Mouse (Mus musculus) adrenal gland, postnatal 36 days (tissue): ENCODE results near the gene Mrps36. TPM values are rescaled to one million over a fixed set of nuclear protein-coding genes. Genes with fewer than 3 reads are reported as not detected.
"Not testable (repeated sequence)": the region's sequence is repeated elsewhere in the genome, so short reads cannot be mapped to it uniquely, and the experiment has no call there.

ENCODE experiments used
- DNase-seq, 2 experiments: peaks; one replicate each; pipeline ENCODE4 v3.0.0; 2021; ENCODE audit warnings: mixed read lengths in 1 of 2
- total RNA-seq, 2 experiments: library from RNA; stranded (reverse); gene quantifications; 2 replicates each; pipeline ENCODE4 v1.2.3; 2021

Gene Mrps36
- total RNA-seq, 2 experiments from 2014 or later = 116 to 122 TPM

DNA sequence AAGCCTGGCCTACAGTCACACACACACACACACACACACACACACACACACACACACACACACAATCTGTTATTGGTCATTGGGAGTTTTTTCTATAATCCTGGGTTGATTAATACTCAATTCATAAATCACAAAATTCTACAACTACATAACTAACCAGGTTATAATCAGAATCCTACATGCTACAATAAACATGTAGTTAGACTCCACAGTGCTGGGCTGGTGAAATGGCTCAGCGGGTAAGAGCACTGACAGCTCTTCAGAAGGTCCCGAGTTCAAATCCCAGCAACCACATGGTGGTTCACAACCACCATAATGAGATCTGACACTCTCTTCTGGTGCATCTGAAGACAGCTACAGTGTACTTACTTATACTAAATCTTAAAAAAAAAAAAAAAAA, 11.7 kb downstream of the Mrps36 start:
- no peak for DNase-seq

DNA sequence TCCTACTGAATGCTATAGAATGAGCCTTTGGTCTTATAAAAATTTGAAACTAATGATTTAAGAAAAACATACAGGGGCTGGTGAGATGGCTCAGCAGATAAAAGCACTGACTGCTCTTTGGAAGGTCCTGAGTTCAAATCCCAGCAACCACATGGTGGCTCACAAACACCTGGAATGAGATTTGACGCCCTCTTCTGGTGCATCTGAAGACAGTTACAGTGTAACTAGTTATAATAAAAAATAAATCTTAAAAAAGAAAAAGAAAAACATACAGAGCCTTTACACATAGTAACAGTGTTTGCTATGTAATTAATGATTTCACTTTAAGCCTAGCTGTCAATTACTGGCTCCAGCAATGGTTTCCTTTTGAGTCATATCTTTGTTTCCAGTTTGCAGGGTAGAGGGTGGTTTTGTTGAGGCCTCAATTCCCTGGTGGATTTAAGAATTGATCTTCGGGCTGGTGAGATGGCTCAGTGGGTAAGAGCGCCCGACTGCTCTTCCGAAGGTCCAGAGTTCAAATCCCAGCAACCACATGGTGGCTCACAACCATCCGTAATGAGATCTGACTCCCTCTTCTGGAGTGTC, 12.9 kb downstream of the Mrps36 start:
- not testable (repeated sequence) for DNase-seq

DNA sequence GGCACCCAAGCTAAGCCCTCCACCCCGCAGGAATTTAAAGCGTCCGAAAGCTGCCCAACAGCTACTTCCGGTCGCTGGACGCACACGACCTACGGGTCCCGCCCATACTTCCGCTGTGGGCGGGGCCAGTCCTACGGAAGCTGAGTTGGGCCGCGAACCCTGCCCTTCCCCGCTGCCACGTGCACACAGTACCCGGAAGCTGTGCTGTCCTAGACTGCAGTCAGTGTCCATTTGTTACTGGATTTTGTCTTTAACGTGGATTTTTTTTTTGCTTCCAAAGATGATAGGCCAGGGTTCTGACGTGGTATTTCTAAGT, 13.6 kb downstream of the Mrps36 start, which contains the start of gene Cdk7:
Cdk7 (minus strand) TSS at position 79 of the 316 bp plus-strand sequence.
- DNase-seq = peak; percentile 95

DNA sequence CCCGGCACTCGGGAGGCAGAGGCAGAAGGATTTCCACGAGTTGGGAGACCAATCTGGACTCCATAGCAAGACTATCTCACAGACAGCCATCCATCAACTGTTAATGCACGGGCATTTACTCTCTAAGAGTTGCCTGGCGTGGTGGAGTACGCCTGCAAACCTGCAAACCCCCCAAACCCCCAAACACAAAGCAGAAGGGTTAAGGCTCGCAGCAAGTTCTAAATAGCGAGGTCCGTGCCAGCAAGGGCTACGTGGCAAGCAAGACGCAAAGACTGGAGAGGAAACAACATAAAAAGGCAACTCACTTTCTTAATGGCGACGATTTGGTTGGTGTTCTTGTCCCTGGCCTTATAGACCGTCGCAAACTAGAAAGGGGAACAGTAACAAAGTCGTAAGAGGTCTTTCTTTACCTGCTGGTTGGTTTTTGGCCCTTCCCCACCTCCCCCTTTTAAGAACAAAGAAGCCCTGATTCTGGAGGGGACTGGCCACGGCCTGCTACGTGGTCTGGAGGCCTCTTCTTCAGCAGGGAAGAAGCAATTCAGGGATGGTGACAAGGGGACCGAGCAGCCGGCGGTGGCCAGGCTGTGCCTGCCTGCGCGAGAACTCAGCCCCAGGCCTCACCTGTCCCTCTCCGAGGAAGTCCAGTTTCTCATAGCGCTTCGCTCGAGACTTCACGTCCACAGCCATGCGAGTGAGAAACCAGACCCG, 14.2 kb downstream of the Mrps36 start:
- no peak for DNase-seq

DNA sequence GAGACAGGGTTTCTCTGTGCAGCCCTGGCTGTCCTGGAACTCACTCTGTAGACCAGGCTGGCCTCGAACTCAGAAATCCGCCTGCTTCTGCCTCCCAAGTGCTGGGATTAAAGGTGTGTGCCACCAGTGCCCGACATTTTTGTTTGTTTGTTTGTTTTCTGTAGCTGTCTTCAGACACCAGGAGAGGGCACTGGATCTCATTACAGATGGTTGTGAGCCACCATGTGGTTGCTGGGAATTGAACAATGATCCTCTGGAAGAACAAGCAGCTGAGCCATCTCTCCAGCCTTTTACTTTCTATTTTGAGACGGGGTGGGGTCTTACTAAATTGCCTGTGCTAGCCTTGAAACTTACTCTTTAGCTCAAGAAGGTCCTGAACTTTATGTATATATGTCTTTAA, 15.9 kb downstream of the Mrps36 start:
- DNase-seq = not testable (repeated sequence)

DNA sequence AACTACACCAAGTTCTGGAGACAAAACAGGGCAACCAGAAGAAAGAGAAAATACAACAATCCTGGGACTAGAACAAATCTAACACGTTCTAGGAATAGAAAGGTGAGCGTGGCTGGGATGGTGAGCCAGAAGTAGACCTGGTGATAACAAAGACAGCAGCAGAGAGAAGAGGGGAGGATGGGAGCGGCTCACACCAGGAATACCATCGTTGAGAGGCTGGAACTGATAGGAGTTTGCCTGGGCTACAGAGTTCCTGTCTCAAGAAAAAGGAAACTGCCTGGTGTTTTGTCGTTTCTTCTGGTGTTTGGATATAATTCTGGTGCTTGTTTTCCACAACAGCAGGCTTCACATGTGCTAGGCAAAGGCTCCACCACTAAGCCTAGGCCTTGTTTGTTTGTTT, 16.4 kb downstream of the Mrps36 start:
- DNase-seq = no peak

DNA sequence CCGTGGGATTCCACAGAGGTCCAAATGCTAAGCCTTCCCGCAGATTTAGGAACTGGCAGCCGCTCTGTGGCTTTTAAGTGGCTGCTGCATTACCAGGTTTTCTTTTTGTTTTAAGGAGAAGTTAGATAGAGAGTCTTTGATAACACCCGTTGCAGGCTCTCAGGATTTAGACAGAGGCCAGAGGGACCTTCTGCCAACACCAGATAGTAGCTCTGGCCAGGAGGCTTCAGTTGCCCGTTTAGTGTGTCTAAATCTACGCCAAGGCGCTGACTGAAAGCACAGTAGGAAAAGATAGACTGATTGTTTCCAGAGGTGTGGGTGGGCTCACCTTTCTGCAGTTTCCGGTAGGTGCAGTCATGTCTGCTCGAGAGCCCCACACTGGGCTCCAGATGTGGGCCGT, 19.3 kb downstream of the Mrps36 start:
- DNase-seq = no peak

DNA sequence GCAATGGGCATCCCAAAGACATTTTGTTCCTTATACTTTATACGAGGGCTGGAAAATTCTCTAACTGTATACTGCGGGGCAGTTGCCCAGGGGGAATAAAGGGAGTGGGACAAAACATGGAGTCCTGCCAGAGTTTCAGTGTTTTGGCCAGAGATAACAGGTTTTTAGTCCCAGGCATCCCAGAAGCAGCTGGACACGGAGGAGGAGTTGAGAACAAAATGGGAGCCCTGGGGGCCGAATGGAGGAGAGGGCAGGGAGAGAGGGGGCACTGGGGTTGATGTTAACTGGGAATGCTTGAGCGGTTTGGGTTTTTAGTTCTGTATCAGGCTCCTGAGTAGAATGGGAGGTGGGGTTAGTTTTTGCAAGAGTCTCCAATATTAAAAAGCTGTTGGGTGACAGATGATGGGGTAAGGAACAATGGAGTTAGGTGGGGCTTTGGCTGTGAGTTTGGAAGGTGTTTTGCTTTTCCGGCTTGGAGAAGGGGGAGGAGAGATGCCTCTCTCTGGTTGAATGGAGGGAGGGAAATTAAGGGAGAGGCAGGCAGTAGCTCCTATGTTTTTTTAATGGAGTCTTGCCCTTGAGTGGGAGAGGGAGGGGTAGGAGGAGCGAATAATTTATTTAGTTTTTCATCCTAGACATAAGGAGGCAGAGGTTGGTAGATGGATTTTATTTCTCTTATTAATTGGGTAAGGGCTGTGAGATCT, 20.3 kb downstream of the Mrps36 start:
- peak in 1 of 2 experiments; percentile 34 for DNase-seq

DNA sequence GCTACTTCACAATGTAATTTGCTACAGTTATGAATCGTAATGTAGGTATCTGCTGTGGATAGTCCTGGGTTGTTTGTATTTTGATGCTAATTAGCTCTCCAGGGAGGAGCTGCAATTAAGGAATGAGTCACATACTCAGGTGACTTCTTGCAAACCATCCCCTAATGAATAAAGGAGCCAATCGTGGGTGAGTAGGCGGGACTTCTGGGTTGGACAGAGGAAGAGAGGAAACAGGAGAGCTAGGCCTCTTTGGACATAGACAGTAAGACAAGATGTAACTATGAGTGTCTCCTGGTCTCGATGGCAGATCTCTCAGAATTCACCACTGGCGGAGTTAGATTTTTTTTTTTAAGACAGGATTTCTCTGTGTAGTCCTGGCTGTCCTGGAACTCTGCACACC, 22.8 kb downstream of the Mrps36 start:
- DNase-seq = no peak

DNA sequence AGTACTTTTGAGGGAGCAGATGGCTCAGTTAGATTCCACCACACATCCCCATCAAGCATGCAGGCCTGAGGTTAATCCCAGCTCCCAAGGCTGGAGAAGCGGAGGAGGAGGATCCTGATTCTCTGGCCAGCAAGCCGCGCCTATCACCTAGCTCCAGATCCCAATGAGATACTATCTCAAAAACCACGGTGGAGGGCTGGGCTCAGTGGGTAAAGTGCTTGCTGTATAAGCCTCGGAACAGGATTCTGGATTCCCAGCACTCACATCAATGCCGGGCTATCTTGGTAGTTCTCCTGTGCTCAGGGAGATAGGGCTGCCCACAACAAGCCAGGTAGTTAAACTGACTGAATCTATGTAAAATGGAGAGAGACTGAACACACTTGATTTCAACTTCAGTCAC, 29.0 kb downstream of the Mrps36 start:
- DNase-seq = no peak

DNA sequence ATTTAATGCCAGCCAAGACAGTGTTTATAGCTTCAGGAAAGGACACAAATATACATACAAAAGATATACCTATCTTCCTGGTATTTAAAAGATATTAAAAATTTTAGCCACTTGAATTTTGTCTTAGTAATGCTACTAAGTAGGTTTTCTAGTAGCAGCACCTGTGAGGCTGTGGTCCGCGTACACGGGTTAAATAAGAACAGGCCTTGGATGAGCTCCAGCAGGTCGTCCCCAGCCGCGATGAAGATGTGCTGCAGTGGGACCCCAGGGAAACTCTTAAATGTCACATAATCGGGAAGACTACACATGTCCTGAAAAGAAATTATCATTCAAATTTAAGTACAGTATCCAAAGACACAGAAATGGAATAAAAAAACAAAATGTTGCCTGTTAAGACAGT, 38.3 kb downstream of the Mrps36 start:
- no peak for DNase-seq

DNA sequence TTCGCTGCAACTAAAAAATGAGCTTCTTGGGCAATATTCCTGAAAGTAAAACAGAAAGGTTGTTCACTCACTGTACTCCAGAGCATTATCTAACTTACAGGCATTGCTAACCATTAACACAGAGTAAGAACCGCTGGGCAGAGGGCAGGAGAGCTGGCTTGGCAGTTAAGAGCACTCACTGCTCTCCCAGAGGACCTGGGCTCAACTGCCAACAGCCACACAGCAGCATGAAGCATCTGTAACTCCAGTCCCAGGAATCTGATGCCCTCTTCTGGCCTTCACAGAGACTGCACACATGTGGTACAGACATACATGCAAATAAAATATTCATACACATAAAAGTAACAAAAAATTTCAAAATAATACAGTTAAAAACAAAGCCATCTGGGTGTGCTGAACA, 41.0 kb downstream of the Mrps36 start:
- DNase-seq = peak in 1 of 2 experiments; percentile 23

DNA sequence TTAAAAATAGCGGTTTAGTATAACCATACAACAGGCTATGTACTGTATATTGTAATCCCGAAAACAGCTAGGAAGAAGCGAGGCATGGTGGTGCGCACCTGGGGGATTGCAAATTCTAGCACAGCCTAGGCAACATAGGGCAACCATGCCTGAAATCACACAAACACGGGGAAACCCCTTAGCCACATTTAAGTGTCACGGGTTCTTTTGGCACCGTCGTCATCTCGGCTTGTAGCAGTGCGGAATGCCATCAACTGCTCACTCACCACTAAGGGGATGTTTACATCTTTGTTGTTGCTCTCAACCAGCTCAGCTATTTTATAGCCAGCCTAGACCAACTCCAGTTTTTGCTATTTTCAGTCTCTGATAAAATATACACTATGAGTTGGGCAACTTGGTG, 45.6 kb downstream of the Mrps36 start:
- no peak for DNase-seq

DNA sequence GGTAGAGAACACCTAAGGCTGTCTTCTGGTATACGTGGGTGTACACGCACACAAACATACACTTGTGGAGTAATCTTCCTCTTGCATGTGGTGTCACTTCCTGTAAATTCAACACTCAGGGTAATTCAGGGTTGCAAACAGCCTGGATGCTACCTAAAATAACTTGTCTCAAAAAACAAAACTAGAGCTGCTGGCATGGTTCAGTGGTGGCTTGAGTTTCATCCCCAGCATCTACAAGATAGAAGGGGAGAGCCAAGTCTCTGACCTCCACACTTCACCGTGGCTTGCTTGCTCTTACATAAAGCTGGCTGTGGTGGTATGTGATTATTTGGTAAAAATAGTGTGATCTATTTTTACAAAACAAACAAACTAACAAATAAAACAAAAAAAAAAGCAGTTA, 46.9 kb downstream of the Mrps36 start:
- no peak for DNase-seq

DNA sequence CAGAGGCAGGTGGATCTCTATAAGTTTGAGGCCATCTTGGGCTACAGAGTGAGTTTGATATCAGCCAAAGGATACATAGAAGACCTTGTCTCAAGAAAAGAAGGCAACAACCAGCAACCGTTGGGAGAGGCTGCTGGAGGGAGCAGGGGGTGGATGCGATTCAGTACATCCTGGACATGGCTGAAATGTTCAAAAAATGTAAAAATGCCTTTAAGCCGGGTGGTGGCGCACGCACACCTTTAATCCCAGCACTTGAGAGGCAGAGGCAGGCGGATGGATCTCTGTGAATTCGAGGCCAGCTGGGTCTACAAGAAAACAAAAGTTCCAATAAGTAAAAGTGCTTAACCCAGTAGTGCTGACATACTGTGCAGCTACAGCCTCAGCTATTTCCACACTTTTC, 56.9 kb downstream of the Mrps36 start:
- no peak for DNase-seq

Other genes with a start within 250 kb of the Mrps36 start
- 10 to 100 TPM in 1 of 2 experiments, 1 to 10 TPM in 1; 6.7 to 14.4 TPM for gene Ocln, start 191.9 kb downstream of the Mrps36 start, total RNA-seq
- gene Marveld2, start 127.7 kb downstream of the Mrps36 start, total RNA-seq = under 1 TPM; 0.56 to 0.76 TPM
- 10 to 100 TPM; 68.9 to 84.4 TPM for gene Ak6, start 93.7 kb downstream of the Mrps36 start, total RNA-seq
- gene Rad17, start 93.6 kb downstream of the Mrps36 start, total RNA-seq = 10 to 100 TPM; 21.0 to 22.7 TPM
- 10 to 100 TPM in 1 of 2 experiments, 1 to 10 TPM in 1; 8.3 to 15.4 TPM for gene Taf9, start 93.1 kb downstream of the Mrps36 start, total RNA-seq
- under 1 TPM; 0.66 to 0.76 TPM for gene Ccdc125, start 74.9 kb downstream of the Mrps36 start, total RNA-seq
- gene Cdk7, start 13.7 kb downstream of the Mrps36 start, total RNA-seq = 10 to 100 TPM; 38.6 to 44.7 TPM
- gene Cenph, start 31.2 kb upstream of the Mrps36 start, total RNA-seq = under 1 TPM; 0.66 TPM
- gene Ccnb1, start 41.9 kb upstream of the Mrps36 start, total RNA-seq = 1 to 10 TPM; 5.5 to 6.5 TPM
- gene Slc30a5, start 88.8 kb upstream of the Mrps36 start, total RNA-seq = 10 to 100 TPM; 49.9 to 51.4 TPM